Mouse (Mus musculus) lung, postnatal 0 days (tissue): ENCODE results near the gene Abhd11.

ENCODE experiments used
- CTCF ChIP-seq: IDR thresholded peaks from 2 replicates; pipeline ENCODE4 v1.5.1; 2016; ENCODE audit warnings: antibody characterized with exemption, mild to moderate bottlenecking
- EP300 ChIP-seq: IDR thresholded peaks from 2 replicates; pipeline ENCODE4 v1.6.1; 2016; ENCODE audit warnings: antibody characterized with exemption, mild to moderate bottlenecking, control low read depth

- TF ChIP-seq CTCF: peak; percentile 47
- TF ChIP-seq EP300: no peak
These were observed 22.4 kb upstream of the Abhd11 start for GRCm38 (mm10) chr5:134986298-134987268.
